Mouse (Mus musculus): ENCODE results near the gene Zfp57.
"Not testable (repeated sequence)": the region's sequence is repeated elsewhere in the genome, so short reads cannot be mapped to it uniquely, and the experiment has no call there.

The Zfp57 gene

DNA sequence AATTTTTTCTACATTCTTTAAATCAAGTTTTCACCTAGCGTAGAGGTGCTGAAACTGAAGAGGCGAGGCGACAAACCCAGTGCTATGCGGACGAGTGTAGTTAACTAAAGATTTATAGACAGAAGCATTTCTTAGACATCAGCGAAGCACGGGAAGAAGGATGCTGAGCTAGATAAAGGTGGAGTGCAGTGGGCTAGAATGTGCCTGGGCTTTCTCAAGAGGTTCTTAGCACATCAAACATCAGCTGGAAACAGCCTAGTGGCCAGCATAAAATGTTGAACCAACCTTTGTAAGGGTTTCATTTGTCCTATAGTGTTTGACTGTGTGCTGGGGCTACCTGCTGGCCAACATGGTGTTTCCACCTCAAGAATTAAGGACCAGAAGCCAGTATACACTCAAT, at the start of gene Zfp57:
TSS of gene Zfp57 (plus strand) at position 301 of the 400 bp plus-strand sequence.
- in situ Hi-C loops (cut with MboI) = no loop called here

DNA sequence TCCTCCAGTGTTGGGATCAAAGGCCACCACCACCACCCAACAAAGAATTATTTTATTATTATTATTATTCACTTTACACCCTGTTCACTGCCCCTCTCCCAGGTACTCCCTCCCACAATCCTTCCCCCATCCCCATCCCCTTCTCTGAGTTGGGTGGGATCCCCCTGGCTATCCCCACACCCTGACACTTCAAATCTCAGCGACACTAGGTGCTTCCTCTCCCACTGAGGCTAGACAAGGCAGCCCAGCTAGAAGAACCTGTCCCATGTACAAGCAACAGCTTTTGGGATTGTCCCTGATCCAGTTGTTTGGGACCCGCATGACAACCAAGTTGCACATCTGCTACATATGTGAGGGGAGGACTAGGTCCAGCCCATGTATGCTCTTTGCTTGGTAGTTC, 48.3 kb upstream of the Zfp57 start:
- in situ Hi-C loops (cut with MboI) = no loop called here

DNA sequence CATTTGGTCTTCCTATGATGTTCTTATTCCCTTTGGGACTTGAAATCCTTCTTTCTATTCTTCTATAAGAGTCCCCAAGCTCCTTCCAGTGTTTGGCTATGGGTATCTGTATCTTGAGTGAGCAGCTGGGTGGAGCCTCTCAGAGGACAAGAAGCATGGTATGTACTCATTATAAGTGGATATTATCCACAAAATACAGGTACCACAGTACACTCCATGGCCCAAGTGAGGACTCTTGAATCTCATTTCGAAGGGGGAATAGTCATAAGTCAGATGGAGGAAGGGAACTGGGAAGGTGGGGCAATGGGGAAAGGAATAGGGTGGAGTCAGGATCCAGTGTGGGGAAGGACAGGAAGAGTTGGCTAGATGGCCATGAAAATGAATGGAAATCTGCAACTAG, 47.9 kb upstream of the Zfp57 start:
- in situ Hi-C loops (cut with MboI) = no loop called here

DNA sequence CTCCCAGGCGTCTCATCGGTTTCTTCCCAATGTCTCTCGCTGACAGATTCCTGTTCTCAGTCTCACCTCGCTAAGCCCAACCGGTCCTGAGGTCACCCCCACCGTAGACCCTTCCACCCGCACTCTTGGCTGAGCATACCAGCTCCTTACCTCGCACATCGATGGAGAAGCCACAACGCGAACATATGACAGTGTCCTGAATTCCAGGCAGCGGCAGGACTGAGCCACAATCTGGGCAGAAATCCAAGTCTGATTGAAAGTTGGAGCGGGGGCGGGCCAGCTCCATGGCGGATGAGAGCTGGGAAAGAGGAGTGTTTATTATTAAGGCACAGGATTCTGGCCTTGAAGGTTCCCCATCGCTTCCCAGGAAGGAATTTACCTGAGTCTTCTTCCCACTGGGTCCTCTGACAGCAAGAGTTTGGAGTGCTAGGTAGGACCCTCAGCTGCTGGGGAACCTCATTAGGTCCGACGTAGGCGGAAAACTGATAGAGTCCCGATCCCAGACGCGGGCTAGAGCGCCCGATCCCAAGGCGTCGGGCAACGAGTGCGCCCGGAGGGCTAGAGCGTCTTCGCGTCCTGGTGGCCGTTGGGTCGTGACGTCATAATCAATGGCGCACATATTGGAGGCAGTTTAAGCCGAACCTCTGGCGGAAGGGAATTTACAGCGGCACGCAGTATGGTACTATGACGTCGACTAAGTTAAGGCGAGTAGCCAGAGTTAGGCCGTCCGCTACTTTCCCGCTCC, 42.8 kb upstream of the Zfp57 start, which contains the start of the genes Znrd1 and Znrd1as:
TSS of gene Znrd1 (minus strand) at position 561 of the 745 bp plus-strand sequence.
TSS of gene Znrd1as (plus strand) at position 594 of the 745 bp plus-strand sequence.
- in situ Hi-C loops (cut with MboI) = no loop called here

DNA sequence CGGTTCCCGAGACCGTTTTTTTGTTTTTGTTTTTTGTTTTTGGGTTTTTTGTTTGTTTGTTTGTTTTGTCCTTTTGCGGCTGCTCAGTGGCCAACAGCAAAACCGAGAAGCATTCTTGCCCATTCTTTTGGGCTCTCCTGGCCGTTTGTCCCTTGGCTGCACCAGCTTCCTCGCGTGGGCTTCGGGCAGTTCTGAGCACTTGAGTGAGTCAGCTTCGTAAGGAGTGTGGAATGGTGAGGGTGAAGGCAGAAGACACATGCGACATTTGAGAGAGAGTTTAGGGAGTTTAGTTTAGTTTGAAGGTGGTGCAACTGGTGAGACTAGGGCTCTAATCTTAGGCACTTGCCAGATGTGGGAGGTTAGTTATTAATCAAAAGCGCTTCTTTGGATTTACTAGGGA, 42.1 kb upstream of the Zfp57 start:
- in situ Hi-C loops (cut with MboI) = no loop called here

DNA sequence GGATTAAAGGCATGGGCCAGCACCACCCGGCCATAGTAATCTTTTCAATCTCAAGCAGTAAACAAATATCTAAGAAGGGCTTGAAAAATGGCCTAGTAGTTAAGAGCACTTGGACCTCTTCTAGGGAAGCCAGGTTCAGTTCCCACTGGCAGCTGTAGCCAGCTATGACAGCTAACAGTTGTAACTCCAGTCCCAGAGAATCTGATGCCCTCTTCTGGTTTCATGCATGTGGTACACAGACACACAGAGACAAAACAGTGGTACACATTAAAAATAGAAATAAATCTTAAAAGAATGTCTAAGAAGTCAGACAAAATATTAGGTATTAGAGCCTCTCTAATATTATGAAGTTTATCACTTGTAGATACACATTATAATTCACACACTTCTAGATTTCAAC, 39.8 kb upstream of the Zfp57 start:
- in situ Hi-C loops (cut with MboI) = no loop called here

DNA sequence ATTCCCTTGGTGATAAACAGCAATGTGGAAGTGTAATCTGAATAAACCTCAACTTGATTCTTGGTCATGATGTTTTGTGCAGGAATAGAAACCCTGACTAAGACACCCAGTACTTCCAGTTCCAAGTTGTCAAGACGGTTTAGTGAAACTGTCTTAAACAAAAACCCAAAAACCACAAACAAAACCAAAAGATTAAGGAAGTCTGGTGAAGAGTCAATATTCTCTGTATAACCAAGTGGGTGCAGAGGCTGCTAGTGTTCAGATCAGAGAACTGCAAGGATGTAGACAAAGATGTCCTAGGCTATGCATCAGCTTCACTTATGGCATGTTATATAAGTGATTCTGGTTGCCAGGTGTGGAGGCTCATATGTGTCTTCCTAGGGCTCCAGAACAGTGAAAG, 34.1 kb upstream of the Zfp57 start:
- in situ Hi-C loops (cut with MboI) = no loop called here

DNA sequence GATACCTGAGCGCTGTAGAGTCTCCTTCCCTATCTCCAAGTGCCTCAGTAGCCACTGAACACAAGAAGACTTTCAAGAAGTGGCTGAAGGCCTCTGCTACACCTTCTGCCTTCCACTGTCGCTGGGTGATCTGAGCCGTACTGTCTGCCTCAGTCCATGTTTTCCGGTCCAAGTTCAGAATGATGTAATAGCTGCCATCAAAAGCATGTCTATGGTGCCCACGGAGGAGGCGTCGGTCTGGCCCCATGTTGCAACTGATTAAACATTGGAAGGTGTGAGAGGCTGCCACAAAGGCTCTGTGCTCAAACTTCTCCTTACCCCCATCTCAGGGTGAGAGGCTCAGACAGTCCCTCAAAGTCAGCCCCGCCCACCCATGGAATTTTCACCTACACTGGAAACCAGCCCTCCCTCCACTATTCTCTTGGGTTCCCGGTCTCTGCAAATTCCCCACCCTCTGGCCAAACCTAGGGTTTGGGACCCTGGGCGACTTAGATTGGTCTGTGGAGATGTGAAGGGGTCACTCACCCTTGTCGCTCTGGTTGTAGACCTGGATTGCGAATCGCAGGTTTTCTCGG, 30.6 kb upstream of the Zfp57 start:
- in situ Hi-C loops (cut with MboI) = no loop called here

DNA sequence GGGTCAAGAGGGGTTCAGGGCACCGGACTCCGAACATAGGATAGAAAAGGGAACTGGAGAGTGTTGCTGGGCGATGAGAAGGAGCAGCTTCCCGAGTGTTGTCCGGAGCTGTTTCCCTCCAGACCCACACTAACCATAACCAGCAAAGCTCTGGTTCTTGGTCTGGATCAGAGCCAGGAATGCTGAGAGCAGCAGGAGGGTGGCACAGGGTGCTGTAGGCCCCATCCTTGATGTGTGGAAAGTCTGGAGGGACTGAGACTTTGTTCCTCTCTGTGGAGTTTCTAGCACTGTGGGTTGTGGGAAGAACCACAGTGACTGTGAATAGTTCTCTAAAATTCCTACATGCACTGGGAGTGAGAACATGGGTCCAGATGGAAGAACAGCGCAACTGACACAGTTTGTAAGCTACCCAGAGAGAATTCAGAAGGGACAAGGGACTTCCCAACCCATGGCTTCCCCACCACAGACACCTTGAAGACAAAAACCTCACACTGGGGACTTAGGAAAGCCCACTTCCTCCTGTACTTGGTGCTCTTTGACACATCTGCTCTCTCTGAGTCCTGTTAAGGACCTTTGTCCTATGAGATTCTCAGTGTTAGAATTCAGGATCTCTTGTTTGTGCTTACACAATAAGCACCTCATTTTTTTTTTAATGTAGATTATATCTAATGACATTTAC, 29.7 kb upstream of the Zfp57 start:
- in situ Hi-C loops (cut with MboI) = no loop called here

DNA sequence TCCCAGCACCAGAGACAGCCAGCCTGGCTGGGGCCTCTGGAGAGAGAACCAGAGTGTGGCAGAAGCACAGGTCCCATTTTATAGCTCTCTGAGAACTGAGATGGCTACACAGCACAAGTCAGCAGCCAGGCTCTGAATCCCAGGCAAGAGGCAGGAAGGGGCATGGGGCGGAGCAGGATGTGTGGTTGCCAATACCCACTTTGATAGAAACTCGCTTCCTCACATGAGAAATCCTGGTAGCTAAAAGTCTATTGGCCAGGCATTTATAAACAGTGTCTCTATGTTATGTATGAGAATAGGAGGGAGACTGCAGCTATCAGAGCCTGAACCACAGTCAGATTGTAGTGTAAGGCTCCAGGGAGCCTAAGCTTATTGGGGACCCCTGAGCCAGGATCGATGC, 28.2 kb upstream of the Zfp57 start:
- in situ Hi-C loops (cut with MboI) = no loop called here

DNA sequence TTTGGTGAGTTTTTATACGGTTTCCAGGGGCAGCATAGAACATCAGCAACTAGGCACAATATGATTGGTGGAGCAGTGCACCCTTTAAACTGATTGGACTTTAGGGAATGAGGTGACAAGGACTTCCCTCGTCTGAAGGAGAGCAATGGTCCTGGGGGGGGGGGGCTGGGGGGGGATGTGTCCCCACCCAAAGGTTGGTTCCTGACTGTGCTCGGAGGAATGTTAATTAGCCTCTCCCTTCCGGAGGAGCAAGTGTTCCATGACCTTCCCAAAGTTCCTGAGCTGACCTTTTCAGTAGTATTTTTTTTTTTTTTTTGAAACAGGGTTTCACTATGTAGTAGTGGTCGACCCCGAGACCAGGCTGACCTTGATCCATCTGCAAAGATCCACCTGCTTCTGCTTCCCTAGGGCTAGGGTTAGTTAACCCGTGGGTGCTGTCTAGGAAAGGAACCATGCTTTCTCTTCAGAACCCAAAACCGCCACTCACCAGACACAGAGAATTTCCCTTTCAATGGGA, 27.6 kb upstream of the Zfp57 start:
- in situ Hi-C loops (cut with MboI) = no loop called here

DNA sequence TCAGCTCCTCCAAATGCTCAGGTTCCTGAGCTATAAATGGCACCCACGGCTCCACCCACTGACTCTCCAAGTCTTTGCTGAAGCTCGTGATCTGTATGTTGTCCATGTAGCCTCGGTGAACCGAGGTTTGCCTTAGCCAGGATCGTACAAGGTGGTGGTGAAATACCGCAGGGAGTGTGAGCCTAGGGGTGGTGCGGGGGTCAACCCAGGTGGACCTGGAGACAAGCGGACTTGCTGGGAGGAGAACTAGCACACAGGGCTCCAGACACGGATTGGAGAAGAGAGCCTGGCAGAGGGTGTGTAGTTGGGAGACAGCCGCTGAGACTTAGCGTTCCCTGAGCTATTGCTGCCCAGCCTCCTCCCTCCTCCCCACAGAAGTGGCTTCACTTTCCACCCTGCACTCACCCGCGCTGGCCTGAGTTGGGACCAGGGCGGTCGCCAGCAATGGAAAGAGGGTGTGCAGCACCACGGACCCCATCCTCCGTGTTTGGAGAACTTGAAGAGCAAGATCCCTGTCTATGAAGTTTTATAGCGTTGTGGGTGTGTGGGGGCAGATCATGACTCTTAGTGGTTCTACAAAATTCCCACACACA, 19.6 kb upstream of the Zfp57 start, which contains the start of gene 2410137M14Rik:
TSS of gene 2410137M14Rik (minus strand) at position 17 of the 593 bp plus-strand sequence.
- in situ Hi-C loops (cut with MboI) = no loop called here

DNA sequence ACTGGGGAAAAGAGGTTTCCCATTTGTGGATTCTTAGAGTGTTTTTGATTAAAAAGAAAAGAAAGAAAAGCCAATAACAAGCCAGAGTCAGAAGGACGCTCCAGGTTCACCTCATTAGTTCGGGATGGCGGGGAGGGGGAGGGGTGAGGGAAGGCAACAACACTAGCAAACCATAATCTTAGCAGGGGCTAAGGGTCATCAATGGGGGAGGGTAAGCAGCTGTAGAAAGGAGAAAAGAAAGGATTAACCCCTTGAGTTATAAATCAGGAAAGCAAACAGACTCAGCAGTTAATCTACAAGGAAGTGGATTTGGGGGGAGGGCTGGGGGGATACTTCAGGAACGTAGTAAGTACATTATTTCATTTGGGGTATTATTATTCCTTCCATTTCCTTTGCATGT, 19.1 kb upstream of the Zfp57 start:
- in situ Hi-C loops (cut with MboI) = no loop called here

DNA sequence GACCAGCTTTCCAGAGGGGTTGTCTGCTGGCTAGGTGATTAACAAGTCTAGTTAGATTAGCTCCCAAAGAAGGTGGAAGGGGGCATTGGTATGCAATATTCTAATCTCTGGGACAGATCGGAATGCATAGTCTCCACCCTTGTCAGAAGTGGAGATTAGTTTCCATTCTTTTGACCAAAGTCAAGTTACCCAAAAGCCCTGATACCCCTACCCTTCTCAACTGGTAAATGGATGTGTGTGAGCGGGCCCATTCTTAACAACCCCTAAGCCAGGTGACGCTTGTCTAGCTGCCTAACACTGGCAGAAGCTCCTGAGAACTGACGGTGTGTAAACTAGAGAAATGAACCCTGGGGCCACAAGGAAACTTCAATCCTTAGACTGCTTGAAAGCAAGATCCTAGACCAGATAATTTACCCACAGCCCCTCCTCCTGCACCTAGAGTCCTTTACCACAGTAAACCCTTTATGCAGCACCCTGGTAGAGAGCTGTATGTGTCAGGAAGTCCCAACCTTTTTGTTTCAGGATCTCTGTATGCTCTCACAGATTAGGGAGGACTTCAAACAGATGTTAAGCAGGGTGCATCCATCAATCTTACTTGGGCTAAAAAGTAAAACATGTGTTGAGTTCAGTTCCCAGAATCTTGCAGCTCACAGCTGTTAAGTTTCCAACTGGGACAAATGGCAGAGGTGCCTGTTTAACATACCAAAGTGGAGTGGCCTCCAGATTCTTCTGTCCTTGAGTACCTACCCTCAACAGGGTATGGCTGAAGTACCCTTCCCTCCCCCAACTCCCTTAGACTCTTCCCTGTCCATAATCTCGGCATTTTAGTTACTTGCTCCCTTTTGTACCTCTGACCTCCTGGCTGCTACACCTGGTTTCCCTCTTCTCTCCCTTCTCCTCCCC, 18.5 kb upstream of the Zfp57 start:
- in situ Hi-C loops (cut with MboI) = no loop called here

DNA sequence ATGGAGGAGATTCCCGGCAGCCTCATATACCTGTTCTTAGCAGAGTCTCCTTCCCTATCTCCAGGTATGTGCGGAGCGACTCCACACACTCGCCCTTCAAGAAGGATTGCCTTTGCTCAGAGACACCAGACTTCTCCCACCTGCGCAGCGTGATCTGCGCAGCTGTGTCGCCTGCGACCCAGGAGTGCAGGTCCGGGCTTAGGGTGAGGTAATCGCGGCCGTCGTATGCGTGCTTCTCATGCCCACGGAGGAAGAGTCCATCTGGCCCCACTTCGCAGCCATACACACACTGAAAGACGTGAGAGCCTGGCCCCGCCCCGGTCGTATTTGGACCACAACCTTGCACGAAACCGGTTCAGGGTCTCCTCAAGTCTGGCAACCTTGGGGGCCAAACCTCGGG, 12.5 kb upstream of the Zfp57 start:
- in situ Hi-C loops (cut with MboI) = no loop called here

DNA sequence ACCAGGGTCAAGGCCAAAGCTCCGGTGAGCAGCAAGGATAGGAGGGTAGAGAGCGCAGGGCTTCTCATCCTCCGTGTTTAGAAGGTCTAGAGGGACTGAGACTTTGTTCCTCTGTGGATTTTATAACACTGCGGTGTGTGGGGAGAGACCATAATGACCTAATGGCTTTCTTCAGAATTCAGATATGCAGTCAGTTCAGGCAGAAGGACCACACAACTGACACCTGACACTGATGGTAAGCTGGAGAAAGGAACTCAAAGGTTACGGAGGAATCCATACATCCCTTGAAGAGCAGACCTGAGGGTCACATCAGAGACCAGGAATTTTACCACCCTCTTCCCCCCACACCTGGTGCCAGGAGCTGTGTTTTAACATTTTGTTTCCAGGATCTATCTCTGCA, 11.5 kb upstream of the Zfp57 start, which contains the start of gene H2-M5:
TSS of gene H2-M5 (minus strand) at position 101 of the 400 bp plus-strand sequence.
- in situ Hi-C loops (cut with MboI) = no loop called here

DNA sequence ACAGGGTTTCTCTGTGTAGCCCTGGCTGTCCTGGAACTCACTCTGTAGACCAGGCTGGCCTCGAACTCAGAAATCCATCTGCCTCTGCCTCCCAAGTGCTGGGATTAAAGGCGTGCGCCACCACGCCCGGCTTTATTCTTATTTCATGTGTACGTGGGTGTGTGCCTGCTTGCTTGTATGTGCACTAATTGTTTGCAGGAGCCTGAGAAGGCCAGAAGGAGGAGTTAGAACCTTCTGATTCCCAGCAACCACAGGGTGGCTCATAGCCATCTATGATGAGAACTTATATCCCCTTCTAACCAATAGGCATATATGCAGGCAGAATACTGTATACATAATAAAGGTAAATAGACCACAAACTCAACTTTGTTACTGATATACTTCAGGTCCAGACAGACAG, 10.3 kb upstream of the Zfp57 start:
- in situ Hi-C loops (cut with MboI) = not testable (repeated sequence)

DNA sequence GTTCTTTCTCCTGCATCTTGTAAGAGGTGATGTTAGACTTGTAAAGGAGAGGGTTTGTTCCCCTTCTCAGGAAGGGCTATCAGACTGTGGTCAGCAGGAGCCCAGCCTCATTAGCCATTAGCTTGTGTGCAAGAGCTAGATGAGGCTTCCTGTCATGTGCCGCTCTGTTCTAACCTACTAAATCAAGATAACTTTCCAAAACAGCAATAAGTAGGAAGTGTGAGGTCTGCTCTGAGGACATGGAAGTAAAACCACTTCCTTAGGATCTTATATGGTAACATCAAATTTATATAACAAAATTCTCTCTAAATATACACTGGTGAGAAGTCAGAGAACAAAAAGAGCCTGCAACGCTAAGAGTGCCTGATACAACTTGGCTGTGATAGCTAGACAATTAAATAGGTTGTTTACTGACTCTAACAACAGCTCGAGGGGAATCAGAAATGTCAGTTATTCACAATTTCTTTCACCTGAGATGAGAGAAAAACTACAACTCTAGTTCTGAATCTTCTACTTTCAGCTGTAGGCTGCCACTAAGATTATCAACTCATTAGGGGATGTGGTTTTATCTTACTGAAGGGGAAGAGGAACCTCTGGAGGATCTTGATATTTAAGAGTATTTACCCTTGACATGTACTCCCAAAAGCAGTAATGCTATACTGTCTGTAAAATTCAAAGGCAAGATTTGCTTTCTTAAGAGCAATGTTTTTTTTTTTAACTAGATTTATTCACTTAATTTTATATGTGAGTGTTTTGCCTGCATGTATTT, 8.4 kb upstream of the Zfp57 start:
- in situ Hi-C loops (cut with MboI) = no loop called here

DNA sequence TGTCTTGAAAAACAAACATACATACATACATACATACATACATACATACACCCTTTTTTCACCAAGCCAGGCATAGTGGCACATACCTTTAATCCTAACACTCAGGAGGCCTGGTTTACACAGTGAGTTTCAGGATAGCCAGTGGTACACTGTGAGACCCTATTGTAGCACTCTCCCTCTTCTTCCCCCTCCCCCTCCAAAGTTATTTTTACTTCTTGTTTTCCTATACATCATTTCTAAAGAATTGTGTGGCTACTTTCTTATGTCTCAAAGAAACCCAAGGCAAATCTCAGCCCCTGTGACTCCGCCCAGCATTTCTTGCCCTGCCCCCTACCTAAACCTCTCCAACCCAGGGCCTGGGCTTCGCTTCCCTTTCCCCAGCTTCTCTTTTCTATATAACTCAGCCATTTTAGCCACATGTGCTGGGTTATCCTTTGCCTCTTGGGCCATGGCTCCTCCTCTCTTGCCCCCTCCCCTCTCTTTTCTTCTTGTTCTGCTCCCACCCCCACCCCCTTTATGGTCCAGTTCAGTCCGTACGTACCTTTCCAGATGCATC, 7.1 kb upstream of the Zfp57 start:
- in situ Hi-C loops (cut with MboI) = no loop called here

DNA sequence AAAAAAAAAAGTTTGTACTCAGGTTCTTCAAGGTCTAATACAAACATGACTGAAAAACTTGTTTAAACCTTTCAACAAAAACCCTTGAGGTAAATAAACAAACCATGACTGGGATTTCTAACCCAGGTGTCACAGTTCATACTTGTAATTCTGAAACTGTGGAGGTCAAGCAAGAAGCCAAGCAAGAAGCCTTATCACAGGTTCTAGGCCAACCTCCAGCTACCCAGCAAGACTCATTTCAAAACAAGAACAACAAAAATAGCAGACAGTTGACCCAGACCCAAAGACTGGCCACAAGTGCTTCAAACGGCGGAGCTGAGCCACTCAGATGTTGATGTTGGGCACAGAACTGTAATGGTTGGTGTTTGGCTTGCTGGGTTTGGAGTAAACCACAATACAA, 6.4 kb upstream of the Zfp57 start:
- in situ Hi-C loops (cut with MboI) = no loop called here
